ENCODE assay signal across 8 mouse cellular contexts in the genomic region with DNA sequence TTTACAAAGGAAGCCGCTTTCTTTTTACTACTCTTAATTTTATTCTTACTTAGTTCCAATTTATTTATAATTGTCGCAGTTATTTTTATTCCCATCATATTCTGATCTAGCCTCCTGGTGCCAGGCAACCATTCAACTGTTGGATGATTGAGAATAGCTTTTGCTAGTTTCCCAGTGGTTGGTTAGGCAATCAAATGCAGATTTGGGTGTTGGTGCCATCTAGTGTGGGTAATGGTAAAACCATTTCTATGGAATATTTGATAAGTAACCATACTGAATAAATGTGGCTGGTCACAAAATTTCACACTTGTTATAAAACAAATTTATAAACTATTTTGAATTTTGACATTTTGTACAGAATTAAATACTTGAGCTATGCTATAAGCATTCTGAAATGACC. TPM values are rescaled to one million over a fixed set of nuclear protein-coding genes. Genes with fewer than 3 reads are reported as not detected.
DNase-seq lines count a peak whose midpoint lies in the region; ATAC-seq and TF ChIP-seq lines count a peak whose summit lies in the region.

No protein-coding gene starts in this region.

- intact Hi-C loops in left cerebral cortex, adult 2 months (cut with DNase I) = loop anchor here (5.0 kb wide), 1 partner anchor 393 kb away; no protein-coding TSS in a partner anchor

- no peak overlapping the region for H3K4me2 ChIP-seq in forebrain, embryonic 12.5 days
- H3K4me2 ChIP-seq in forebrain, embryonic 15.5 days (replicated peaks) = no peak overlapping the region
- H3K4me2 ChIP-seq in midbrain, embryonic 15.5 days = no peak overlapping the region
- H3K4me2 ChIP-seq in hindbrain, embryonic 16.5 days (ENCODE audit: low read length) = no peak overlapping the region

- no peak overlapping the region for H3K4me3 ChIP-seq in forebrain, embryonic 12.5 days (replicated peaks)
- no peak overlapping the region for H3K4me3 ChIP-seq in forebrain, embryonic 15.5 days
- H3K4me3 ChIP-seq in left cerebral cortex, adult 2 months = no peak overlapping the region
- H3K4me3 ChIP-seq in ES-E14 (ENCODE audit: insufficient read depth in 1 of 2, low read depth in 1 of 2, low read length in 2 of 2, poor library complexity in 1 of 2, severe bottlenecking in 1 of 2) = peak overlapping the region in 1 of 2 experiments; percentile 21; a peak in 1 of 4 replicates
- H3K4me3 ChIP-seq in midbrain, embryonic 15.5 days = no peak overlapping the region
- H3K4me3 ChIP-seq in hindbrain, embryonic 16.5 days (ENCODE audit: low read length) = no peak overlapping the region

- ATAC-seq in forebrain, embryonic 12.5 days (ENCODE audit: low FRiP score) = 0 out of 2 replicates have a peak, but pooled peaks have one; percentile 14
- no peak for ATAC-seq in forebrain, embryonic 15.5 days (replicated peaks)
- no peak for ATAC-seq in midbrain, embryonic 15.5 days (replicated peaks)
- no peak for ATAC-seq in hindbrain, embryonic 16.5 days

- DNase-seq in left cerebral cortex, adult 2 months (ENCODE audit: extremely low spot score in 1 of 2, low spot score in 2 of 2) = no peak
- DNase-seq in left cerebral cortex, adult 8-10 months (ENCODE audit: low spot score in 2 of 2) = no peak
- DNase-seq in ES-E14 (ENCODE audit: low read depth, low spot score) = peak; percentile 16
- DNase-seq in lung, postnatal 10 days = peak; percentile 42

- in situ Hi-C loops in ES-E14 (cut with MboI; ENCODE audit: low sequenced_read_pairs in 2 of 2, unreplicated experiment in 2 of 2) = no loop called here

- H3K9me3 ChIP-seq in forebrain, embryonic 12.5 days = no peaks in the 10 kb centered on the region
- no peaks in the 10 kb centered on the region for H3K9me3 ChIP-seq in forebrain, embryonic 15.5 days
- H3K9me3 ChIP-seq in ES-E14 (ENCODE audit: control insufficient read depth, insufficient read depth, low read depth, low read length) = no peaks in the 10 kb centered on the region
- no peaks in the 10 kb centered on the region for H3K9me3 ChIP-seq in midbrain, embryonic 15.5 days
- H3K9me3 ChIP-seq in hindbrain, embryonic 16.5 days (ENCODE audit: control insufficient read depth, low read length) = no peaks in the 10 kb centered on the region

- peak; percentile 64 for TF ChIP-seq CTCF in left cerebral cortex, adult 2 months (IDR thresholded peaks at IDR 0.05)

- 90% methylated on average over 2 of the region's 2 CpGs for WGBS in forebrain, embryonic 12.5 days
- WGBS in forebrain, embryonic 15.5 days = 92% methylated on average over 2 of the region's 2 CpGs
- 91% methylated on average over 2 of the region's 2 CpGs for WGBS in midbrain, embryonic 15.5 days
- WGBS in hindbrain, embryonic 16.5 days = 89% methylated on average over 2 of the region's 2 CpGs

- H3K4me1 ChIP-seq in forebrain, embryonic 12.5 days = no peaks in the 10 kb centered on the region; the same call in 1 of the 2 replicates
- H3K4me1 ChIP-seq in forebrain, embryonic 15.5 days = peaks cover 8% of the 10 kb centered on the region
- peaks cover 4 to 8% of the 10 kb centered on the region in 2 experiments for H3K4me1 ChIP-seq in ES-E14 (ENCODE audit: control insufficient read depth in 2 of 2, insufficient read depth in 2 of 2, low read length in 2 of 2, poor library complexity in 1 of 2)
- peaks cover 7% of the 10 kb centered on the region for H3K4me1 ChIP-seq in midbrain, embryonic 15.5 days
- H3K4me1 ChIP-seq in hindbrain, embryonic 16.5 days (ENCODE audit: control insufficient read depth, insufficient read depth, low read depth, low read length) = no peaks in the 10 kb centered on the region

- H3K27me3 ChIP-seq in forebrain, embryonic 12.5 days = no peaks in the 10 kb centered on the region
- H3K27me3 ChIP-seq in forebrain, embryonic 15.5 days = no peaks in the 10 kb centered on the region
- no peaks in the 10 kb centered on the region for H3K27me3 ChIP-seq in midbrain, embryonic 15.5 days (replicated peaks)
- no peaks in the 10 kb centered on the region for H3K27me3 ChIP-seq in hindbrain, embryonic 16.5 days (replicated peaks; ENCODE audit: control insufficient read depth, insufficient read depth, low read length)

- H3K9ac ChIP-seq in forebrain, embryonic 12.5 days = no peak overlapping the region
- no peak overlapping the region for H3K9ac ChIP-seq in forebrain, embryonic 15.5 days (replicated peaks)
- H3K9ac ChIP-seq in ES-E14 (ENCODE audit: insufficient read depth, low read depth, low read length, poor library complexity, severe bottlenecking) = no peak overlapping the region
- H3K9ac ChIP-seq in midbrain, embryonic 15.5 days = no peak overlapping the region
- H3K9ac ChIP-seq in hindbrain, embryonic 16.5 days (ENCODE audit: low read depth, low read length) = no peak overlapping the region

- H3K36me3 ChIP-seq in forebrain, embryonic 12.5 days (replicated peaks) = peaks cover 7% of the 10 kb centered on the region
- peaks cover 14% of the 10 kb centered on the region; the same call in 1 of the 2 replicates for H3K36me3 ChIP-seq in forebrain, embryonic 15.5 days
- H3K36me3 ChIP-seq in ES-E14 (ENCODE audit: control insufficient read depth, insufficient read depth, low read length, poor library complexity, severe bottlenecking) = no peaks in the 10 kb centered on the region
- H3K36me3 ChIP-seq in midbrain, embryonic 15.5 days (replicated peaks) = no peaks in the 10 kb centered on the region
- H3K36me3 ChIP-seq in hindbrain, embryonic 16.5 days (ENCODE audit: control insufficient read depth, insufficient read depth, low read length) = no peaks in the 10 kb centered on the region

- H3K27ac ChIP-seq in forebrain, embryonic 12.5 days = no peak overlapping the region
- H3K27ac ChIP-seq in forebrain, embryonic 15.5 days (replicated peaks) = no peak overlapping the region
- H3K27ac ChIP-seq in left cerebral cortex, adult 2 months = no peak overlapping the region
- H3K27ac ChIP-seq in ES-E14 (ENCODE audit: insufficient read depth, low read depth, low read length, poor library complexity, severe bottlenecking) = peak overlapping the region; percentile 84; the same call in 1 of the 2 replicates
- H3K27ac ChIP-seq in midbrain, embryonic 15.5 days = no peak overlapping the region
- H3K27ac ChIP-seq in hindbrain, embryonic 16.5 days (ENCODE audit: low read depth, low read length) = no peak overlapping the region

TF ChIP-seq in ES-E14, 5 proteins besides CTCF, POLR2A, EP300 and RAD21:
- TF ChIP-seq MAFK (IDR thresholded peaks at IDR 0.05; ENCODE audit: insufficient read depth, low read depth, low read length) = no peak
- TF ChIP-seq CHD2 (IDR thresholded peaks at IDR 0.05; ENCODE audit: low read depth, low read length) = no peak
- TF ChIP-seq ZNF384 (IDR thresholded peaks at IDR 0.05; ENCODE audit: low read depth, low read length) = no peak
- no peak for TF ChIP-seq HCFC1 (IDR thresholded peaks at IDR 0.05; ENCODE audit: borderline replicate concordance, insufficient read depth, low read length)
- no peak for TF ChIP-seq ZC3H11A (IDR thresholded peaks at IDR 0.05; ENCODE audit: borderline replicate concordance, low read depth, low read length)

RNA-seq across cellular contexts. Expression of gene Rtn4, which starts 22.0 kb away (rescaled TPM):
- 103 and 104 TPM in 2 replicates for polyA plus RNA-seq in forebrain, embryonic 12.5 days (2016; fragmentation: Nextera tagmentation; extraction: Ambion mirVana)
- polyA plus RNA-seq in forebrain, embryonic 15.5 days (2015; fragmentation: Nextera tagmentation; extraction: Ambion mirVana) = 131 and 140 TPM in 2 replicates
- total RNA-seq in left cerebral cortex, adult 2 months (2021) = 100 to 1,000 TPM; 607 to 709 TPM
- 100 to 1,000 TPM; 641 to 748 (median 678) TPM for total RNA-seq in left cerebral cortex, adult 8-10 months (2022)
- 360 and 368 TPM in 2 replicates for total RNA-seq in ES-E14 (2012; rRNA removed)
- polyA plus RNA-seq in midbrain, embryonic 15.5 days (2015; fragmentation: Nextera tagmentation; extraction: Ambion mirVana) = 128 and 134 TPM in 2 replicates
- 130 and 139 TPM in 2 replicates for polyA plus RNA-seq in hindbrain, embryonic 16.5 days (2015; fragmentation: Nextera tagmentation; extraction: Ambion mirVana)

Comparison
In these comparisons a context has a peak if more than half of its experiments do, and no peak if none do; other contexts are left out.
1. DNase-seq: peak in ES-E14 (single experiment) and lung, postnatal 10 days (single experiment); none in left cerebral cortex, adult 2 months (0 of 2) and left cerebral cortex, adult 8-10 months (0 of 2).